Mouse (Mus musculus) forebrain, embryonic 16.5 days (tissue): ENCODE results near the gene Hist1h4a. TPM values are rescaled to one million over a fixed set of nuclear protein-coding genes. Genes with fewer than 3 reads are reported as not detected.
"Not testable (repeated sequence)": the region's sequence is repeated elsewhere in the genome, so short reads cannot be mapped to it uniquely, and the experiment has no call there.

Experiments used
- ATAC-seq: fragments of 200-750 bp; cut with Nextera tagmentation; 2 replicates; pipeline ENCODE4 v1.8.0; 2017; ENCODE audit warnings: mild to moderate bottlenecking, moderate library complexity
- H3K27ac ChIP-seq: fragments of 300-500 bp; sonication (generic); 2 replicates; pipeline ENCODE4 v1.5.1; 2014; ENCODE audit warnings: low read length, control low read depth
- H3K27me3 ChIP-seq: fragments of 300-500 bp; sonication (generic); replicated peaks from 2 replicates; pipeline ENCODE4 v1.6.1; 2014; ENCODE audit warnings: low read length; ENCODE audit not compliant: control insufficient read depth, insufficient read depth
- H3K36me3 ChIP-seq: fragments of 300-500 bp; sonication (generic); 2 replicates; pipeline ENCODE4 v1.6.1; 2014; ENCODE audit not compliant: control insufficient read depth, insufficient read depth
- H3K4me1 ChIP-seq: fragments of 300-500 bp; sonication (generic); replicated peaks from 2 replicates; pipeline ENCODE4 v1.6.1; 2014; ENCODE audit warnings: low read length; ENCODE audit not compliant: control insufficient read depth, insufficient read depth
- H3K4me2 ChIP-seq: fragments of 300-500 bp; sonication (generic); 2 replicates; pipeline ENCODE4 v1.6.1; 2014; ENCODE audit warnings: mild to moderate bottlenecking, low read length, control low read depth
- H3K4me3 ChIP-seq: fragments of 300-500 bp; sonication (generic); replicated peaks from 2 replicates; pipeline ENCODE4 v1.5.1; 2014; ENCODE audit warnings: mild to moderate bottlenecking, low read length, control low read depth
- H3K9ac ChIP-seq: fragments of 300-500 bp; sonication (generic); replicated peaks from 2 replicates; pipeline ENCODE4 v1.6.1; 2014; ENCODE audit warnings: low read depth, low read length, control low read depth
- H3K9me3 ChIP-seq: fragments of 300-500 bp; sonication (generic); 2 replicates; pipeline ENCODE4 v1.6.1; 2016; ENCODE audit warnings: low read length; ENCODE audit not compliant: control insufficient read depth
- WGBS: fragments of 180-500 bp; shearing (Covaris S2); extraction: QIAGEN DNeasy Blood & Tissue Kit; methylation state at CpG from one replicate; pipeline ENCODE4 v1.1.7; 2014; 5-methylcytosine and 5-hydroxymethylcytosine counted together
- polyA plus RNA-seq: library from polyadenylated mRNA; unstranded; fragments of >200 nt; fragmentation: Nextera tagmentation; extraction: Ambion mirVana; gene quantifications from 2 replicates; pipeline ENCODE4 v1.2.1, GENCODE M21; 2015

Gene Hist1h4a
- polyA plus RNA-seq, 1 experiment from 2014 or later = not detected

DNA sequence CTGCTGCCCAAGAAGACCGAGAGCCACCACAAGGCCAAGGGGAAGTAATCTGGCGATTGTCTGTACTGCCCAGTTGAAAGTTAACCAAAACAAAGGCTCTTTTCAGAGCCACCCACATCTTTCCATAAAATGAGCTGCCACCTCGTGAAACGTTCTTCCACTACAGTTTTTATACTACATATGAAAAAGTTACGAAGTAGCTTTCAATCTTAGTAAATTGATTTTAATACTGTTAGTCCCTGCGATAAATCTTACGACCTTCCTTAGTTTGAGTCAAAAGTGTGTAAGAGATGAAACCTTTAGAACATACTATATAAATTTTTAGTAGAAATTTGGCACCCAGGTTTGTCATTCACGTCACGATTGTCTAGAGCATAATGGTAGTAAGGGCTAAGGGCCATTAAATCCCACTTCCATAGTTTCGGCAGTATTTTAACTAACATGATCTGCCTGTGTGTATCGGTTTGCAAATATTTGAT is 9.5 kb downstream of the Hist1h4a start:
- peaks cover 14% of the 10 kb centered on the region for H3K4me1 ChIP-seq
- H3K9me3 ChIP-seq = no peaks in the 10 kb centered on the region
- ATAC-seq = no peak
- peak overlapping the region; percentile 96 for H3K27ac ChIP-seq
- no peaks in the 10 kb centered on the region for H3K36me3 ChIP-seq
- peak overlapping the region; percentile 74 for H3K4me2 ChIP-seq
- WGBS = under 1% methylated on average over 11 of the region's 11 CpGs
- peak overlapping the region; percentile 57 for H3K9ac ChIP-seq
- H3K4me3 ChIP-seq = peak overlapping the region; percentile 51
- H3K27me3 ChIP-seq = no peaks in the 10 kb centered on the region

DNA sequence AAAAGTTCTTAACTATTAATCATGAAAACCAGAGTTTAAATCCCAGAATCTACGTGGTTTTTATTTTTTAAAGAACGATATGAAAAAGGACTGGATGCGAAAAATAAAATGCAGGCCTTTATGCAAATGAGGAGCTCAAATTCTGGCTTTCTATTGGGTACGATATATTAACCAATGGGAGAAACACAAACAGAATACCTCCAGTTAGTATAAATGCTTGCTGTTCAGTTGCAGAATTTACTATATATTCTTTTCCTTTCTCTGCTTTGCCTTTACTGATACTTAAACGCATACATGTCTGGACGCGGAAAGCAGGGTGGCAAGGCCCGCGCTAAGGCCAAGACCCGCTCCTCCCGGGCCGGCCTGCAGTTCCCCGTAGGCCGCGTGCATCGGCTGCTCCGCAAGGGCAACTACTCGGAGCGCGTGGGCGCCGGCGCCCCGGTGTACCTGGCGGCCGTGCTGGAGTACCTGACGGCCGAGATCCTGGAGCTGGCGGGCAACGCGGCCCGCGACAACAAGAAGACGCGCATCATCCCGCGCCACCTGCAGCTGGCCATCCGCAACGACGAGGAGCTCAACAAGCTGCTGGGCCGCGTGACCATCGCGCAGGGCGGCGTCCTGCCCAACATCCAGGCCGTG is 10.1 kb downstream of the Hist1h4a start, which contains the start of gene Hist1h2ab:
Gene Hist1h2ab, plus strand, starts transcription at position 288 of the 639 bp plus-strand sequence.
- H3K27me3 ChIP-seq, H3K36me3 ChIP-seq, H3K9me3 ChIP-seq: not testable (repeated sequence)
- peak within 1 kb of the TSS; percentile 51 for H3K4me3 ChIP-seq
- WGBS = under 1% methylated on average over 21 of the region's 47 CpGs
- H3K4me2 ChIP-seq = peak within 1 kb of the TSS; percentile 74
- H3K27ac ChIP-seq = peak within 1 kb of the TSS; percentile 96
- peak; percentile 50 for ATAC-seq
- peak within 1 kb of the TSS; percentile 57 for H3K9ac ChIP-seq
- peaks cover 14% of the 10 kb centered on the region for H3K4me1 ChIP-seq

DNA sequence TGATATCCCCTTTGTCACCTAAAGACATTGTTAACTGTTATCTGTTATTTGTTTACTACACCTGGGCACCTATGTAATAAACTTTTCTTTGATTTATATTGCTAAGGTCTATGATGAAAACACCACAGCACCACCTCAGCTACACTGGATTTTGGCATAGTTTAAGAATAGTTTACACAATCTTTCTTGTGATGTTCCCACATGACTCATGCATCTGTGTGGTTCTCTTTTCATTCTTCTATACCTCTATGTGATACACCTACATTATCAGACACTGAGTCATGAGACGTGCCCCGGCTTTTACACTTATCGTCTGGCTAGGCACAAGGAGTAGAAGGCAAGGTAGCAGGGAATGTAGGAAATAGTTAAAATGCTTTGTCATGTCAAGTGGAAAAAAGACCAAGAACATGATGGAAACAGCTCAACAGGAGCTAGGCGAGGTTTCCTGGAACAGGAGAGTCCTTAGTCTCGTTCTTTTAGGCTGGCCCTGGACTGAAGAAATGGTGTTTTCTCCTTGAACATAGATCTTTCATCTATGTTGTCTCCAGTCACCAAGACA is 11.4 kb downstream of the Hist1h4a start:
- Histone ChIP-seq H3K9ac (no peak overlapping the region), H3K36me3 (no peaks in the 10 kb centered on the region), H3K4me1 (peaks cover 14% of the 10 kb centered on the region), H3K4me3 (no peak overlapping the region), H3K27ac (no peak overlapping the region), H3K4me2 (no peak overlapping the region), H3K9me3 (no peaks in the 10 kb centered on the region), H3K27me3 (no peaks in the 10 kb centered on the region)
- no peak for ATAC-seq
- WGBS = 95% methylated on average over 5 of the region's 5 CpGs

DNA sequence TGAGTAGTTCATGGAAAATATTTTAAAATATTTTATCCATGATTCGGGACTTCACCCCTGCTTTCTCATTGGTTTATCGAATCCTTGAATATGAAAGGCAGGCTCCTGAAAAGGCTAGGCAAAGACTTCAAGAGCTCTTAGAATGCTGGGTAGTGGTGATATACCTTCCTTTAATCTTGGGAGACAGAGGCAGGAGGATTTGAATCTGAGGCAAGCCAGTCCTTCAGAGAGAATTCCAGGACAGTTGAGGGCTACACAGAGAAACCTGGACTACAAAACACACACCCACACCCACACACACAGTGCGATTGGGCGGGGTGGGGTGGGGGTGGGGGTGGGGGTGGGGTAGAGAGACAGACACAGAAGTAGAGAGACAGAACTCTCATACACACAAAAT is 13.1 kb downstream of the Hist1h4a start:
- no peaks in the 10 kb centered on the region for H3K36me3 ChIP-seq
- WGBS = 9% methylated on average over 4 of the region's 4 CpGs

DNA sequence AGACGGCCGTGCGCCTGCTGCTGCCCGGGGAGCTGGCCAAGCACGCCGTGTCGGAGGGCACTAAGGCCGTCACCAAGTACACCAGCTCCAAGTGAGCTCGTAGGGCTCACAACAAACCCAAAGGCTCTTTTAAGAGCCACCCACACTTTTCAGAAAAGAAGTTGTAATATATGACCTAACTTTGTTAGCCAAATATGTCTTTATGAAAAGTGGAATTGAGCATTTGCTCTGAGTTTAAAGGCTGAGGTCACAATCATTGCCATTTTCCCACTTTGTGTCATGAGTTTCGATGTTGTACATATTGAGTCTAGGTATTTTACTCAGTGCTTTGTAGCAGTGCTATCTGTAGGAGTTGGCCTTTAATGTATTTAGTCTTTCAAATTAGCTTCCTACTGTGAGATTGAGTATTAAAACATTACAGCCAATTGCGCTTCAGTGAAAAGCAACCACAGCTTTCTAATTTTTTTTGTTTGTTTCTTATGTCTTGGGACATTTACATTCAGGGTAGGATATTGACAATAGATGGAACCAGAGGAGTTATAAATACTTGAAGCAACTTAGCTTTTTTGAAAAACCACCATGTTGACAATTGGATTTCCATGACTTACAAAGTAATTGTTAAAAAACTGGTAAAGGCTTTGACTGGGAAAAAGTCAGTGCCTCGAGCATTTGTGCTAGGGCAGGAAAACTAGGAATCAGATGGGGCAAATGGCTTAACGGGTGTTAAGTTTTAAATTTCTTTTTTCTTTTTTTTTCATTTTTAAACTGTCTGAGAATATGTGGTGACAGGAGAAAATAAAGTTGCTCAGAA is 13.7 kb downstream of the Hist1h4a start:
- WGBS = 2% methylated on average over 10 of the region's 13 CpGs
- Histone ChIP-seq H3K4me1 (peaks cover 12% of the 10 kb centered on the region), H3K4me2 (peak overlapping the region; percentile 84), H3K27me3 (no peaks in the 10 kb centered on the region), H3K27ac (peak overlapping the region; percentile 96), H3K9ac (peak overlapping the region; percentile 49), H3K36me3 (no peaks in the 10 kb centered on the region), H3K9me3 (no peaks in the 10 kb centered on the region), H3K4me3 (peak overlapping the region; percentile 46)
- ATAC-seq = no peak

More for the DNA sequence above, 13.1 kb downstream of the Hist1h4a start:
- H3K4me2 ChIP-seq = peak overlapping the region; percentile 17
- peaks cover 14% of the 10 kb centered on the region for H3K4me1 ChIP-seq
- peak overlapping the region; percentile 75 for H3K27ac ChIP-seq
- no peaks in the 10 kb centered on the region for H3K9me3 ChIP-seq
- H3K4me3 ChIP-seq = no peak overlapping the region
- no peak for ATAC-seq
- no peak overlapping the region for H3K9ac ChIP-seq
- H3K27me3 ChIP-seq = no peaks in the 10 kb centered on the region

DNA sequence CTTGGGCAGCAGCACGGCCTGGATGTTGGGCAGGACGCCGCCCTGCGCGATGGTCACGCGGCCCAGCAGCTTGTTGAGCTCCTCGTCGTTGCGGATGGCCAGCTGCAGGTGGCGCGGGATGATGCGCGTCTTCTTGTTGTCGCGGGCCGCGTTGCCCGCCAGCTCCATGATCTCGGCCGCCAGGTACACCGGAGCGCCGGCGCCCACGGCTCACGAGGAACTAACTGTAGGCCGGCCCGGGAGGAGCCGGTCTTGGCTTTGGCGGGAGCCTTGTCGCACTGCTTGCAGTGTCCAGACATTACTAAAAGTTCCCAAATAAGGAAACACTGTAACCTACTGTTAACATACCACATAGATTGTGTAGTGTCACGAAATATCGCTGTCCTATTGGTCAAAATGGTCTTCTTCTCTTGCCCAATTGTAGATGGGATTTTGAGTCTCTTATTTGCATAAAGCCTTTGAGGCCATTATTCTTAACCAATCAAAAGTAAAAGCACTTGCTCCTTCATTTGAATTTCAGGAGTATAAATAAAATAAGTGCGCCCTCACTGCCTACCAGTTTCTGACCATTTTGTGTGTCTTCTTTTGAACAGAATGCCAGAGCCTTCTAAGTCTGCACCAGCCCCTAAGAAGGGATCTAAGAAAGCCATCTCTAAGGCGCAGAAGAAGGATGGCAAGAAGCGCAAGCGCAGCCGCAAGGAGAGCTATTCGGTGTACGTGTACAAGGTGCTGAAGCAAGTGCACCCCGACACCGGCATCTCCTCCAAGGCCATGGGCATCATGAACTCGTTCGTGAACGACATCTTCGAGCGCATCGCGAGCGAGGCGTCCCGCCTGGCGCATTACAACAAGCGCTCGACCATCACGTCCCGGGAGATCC is 14.6 kb downstream of the Hist1h4a start, which contains the start of gene Hist1h2bb:
Gene Hist1h2bb, plus strand, starts transcription at position 534 of the 880 bp plus-strand sequence.
- Histone ChIP-seq H3K9ac (peak within 1 kb of the TSS; percentile 56), H3K27ac (peak within 1 kb of the TSS; percentile 96), H3K4me3 (peak within 1 kb of the TSS; percentile 46), H3K4me2 (peak within 1 kb of the TSS; percentile 84)
- ATAC-seq = peak; percentile 92
- under 1% methylated on average over 38 of the region's 58 CpGs for WGBS
- not testable (repeated sequence) for H3K9me3 ChIP-seq, H3K36me3 ChIP-seq, H3K27me3 ChIP-seq, H3K4me1 ChIP-seq

DNA sequence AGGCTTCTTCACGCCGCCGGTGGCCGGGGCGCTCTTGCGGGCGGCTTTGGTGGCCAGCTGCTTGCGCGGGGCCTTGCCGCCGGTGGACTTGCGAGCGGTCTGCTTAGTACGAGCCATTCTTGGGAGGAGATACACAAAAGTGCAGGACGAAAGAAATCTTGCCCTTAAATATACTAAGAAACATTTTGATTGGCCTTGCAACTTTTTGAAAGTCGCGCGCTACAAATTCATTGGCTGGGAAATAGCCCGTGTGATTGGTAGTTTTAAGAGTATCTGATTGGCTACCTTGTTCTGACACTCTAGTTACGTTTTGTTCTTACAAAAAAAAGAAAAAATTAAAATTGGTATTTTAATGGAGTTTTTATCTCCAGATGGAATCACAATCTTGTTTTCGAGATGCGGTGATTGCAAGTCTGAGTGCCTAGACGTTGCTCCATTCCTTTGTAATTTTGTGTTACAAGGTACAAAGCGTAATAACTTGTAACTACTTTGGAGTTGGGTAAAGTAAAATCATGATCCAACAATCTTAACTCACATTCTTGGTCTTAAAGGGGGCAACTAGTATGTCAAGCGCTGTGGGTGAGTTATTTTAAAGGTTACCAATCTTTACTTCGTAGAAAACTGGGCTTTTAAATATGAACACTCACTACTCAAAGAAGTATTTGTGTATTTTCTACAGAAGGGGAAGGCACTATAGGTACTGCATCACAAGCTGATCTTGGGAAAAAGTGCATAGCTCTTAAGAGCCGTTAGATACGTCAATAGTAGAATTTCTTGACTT is 15.5 kb downstream of the Hist1h4a start, which contains the start of gene Hist1h3c:
Gene Hist1h3c, minus strand, starts transcription at position 222 of the 781 bp plus-strand sequence.
- H3K4me1 ChIP-seq = peaks cover 13% of the 10 kb centered on the region
- H3K9me3 ChIP-seq = no peaks in the 10 kb centered on the region
- H3K9ac ChIP-seq = peak within 1 kb of the TSS; percentile 56
- peak; percentile 58 for ATAC-seq
- H3K4me3 ChIP-seq = peak within 1 kb of the TSS; percentile 46
- no peaks in the 10 kb centered on the region for H3K36me3 ChIP-seq
- peak within 1 kb of the TSS; percentile 96 for H3K27ac ChIP-seq
- H3K27me3 ChIP-seq = no peaks in the 10 kb centered on the region
- under 1% methylated on average over 24 of the region's 28 CpGs for WGBS
- H3K4me2 ChIP-seq = peak within 1 kb of the TSS; percentile 84
